Mouse (Mus musculus) retina, embryonic 14.5 days (tissue): Measurements from ENCODE around the gene Adra1b.

Experiments
- DNase-seq: peaks from one replicate; pipeline ENCODE4 v3.0.0-alpha.2; 2015; ENCODE audit warnings: low spot score

Adra1b gene

GRCm38 (mm10) chr11:43895323-43895722 lies 5.7 kb downstream of the Adra1b start:
- no peak for DNase-seq

GRCm38 (mm10) chr11:43892546-43892945 lies 8.5 kb downstream of the Adra1b start:
- DNase-seq = no peak

GRCm38 (mm10) chr11:43891457-43891856 lies 9.6 kb downstream of the Adra1b start:
- DNase-seq = no peak

- DNase-seq = no peak
Measured at GRCm38 (mm10) chr11:43889208-43889915, 11.6 kb downstream of the Adra1b start.

- no peak for DNase-seq
Measured at GRCm38 (mm10) chr11:43888736-43889135, 12.3 kb downstream of the Adra1b start.

GRCm38 (mm10) chr11:43887597-43887996 lies 13.4 kb downstream of the Adra1b start:
- DNase-seq = no peak

GRCm38 (mm10) chr11:43884521-43884920 lies 16.5 kb downstream of the Adra1b start:
- DNase-seq = no peak

GRCm38 (mm10) chr11:43883641-43884181 lies 17.3 kb downstream of the Adra1b start:
- DNase-seq = no peak

GRCm38 (mm10) chr11:43877211-43877610 lies 23.8 kb downstream of the Adra1b start:
- no peak for DNase-seq

GRCm38 (mm10) chr11:43867721-43868281 lies 33.2 kb downstream of the Adra1b start:
- no peak for DNase-seq

- no peak for DNase-seq
Measured at GRCm38 (mm10) chr11:43865298-43866165, 35.5 kb downstream of the Adra1b start.

- no peak for DNase-seq
Measured at GRCm38 (mm10) chr11:43853046-43853445, 48.0 kb downstream of the Adra1b start.

- DNase-seq = no peak
Measured at GRCm38 (mm10) chr11:43848056-43848455, 53.0 kb downstream of the Adra1b start.

- no peak for DNase-seq
Measured at GRCm38 (mm10) chr11:43841596-43841995, 59.4 kb downstream of the Adra1b start.

GRCm38 (mm10) chr11:43840491-43840890 lies 60.5 kb downstream of the Adra1b start:
- no peak for DNase-seq

GRCm38 (mm10) chr11:43835880-43836740 lies 64.9 kb downstream of the Adra1b start:
- peak; percentile 91 for DNase-seq

- DNase-seq = no peak
Measured at GRCm38 (mm10) chr11:43835456-43835855, 65.6 kb downstream of the Adra1b start.

- DNase-seq = no peak
Measured at GRCm38 (mm10) chr11:43834531-43834930, 66.5 kb downstream of the Adra1b start.

GRCm38 (mm10) chr11:43831530-43831929 lies 69.5 kb downstream of the Adra1b start:
- DNase-seq = no peak

GRCm38 (mm10) chr11:43826769-43827168 lies 74.2 kb downstream of the Adra1b start:
- no peak for DNase-seq

- DNase-seq = no peak
Measured at GRCm38 (mm10) chr11:43823349-43823748, 77.7 kb downstream of the Adra1b start.
